Mouse (Mus musculus) Patski (cell line): ENCODE measurements at regions not wholly inside any gene's neighbourhood (a gene's known extent, or its start where the extent isn't known, plus 50 kb on each side); places are given as distances from the start of the nearest gene placed in this dataset.
A peak's percentile ranks its signal among the peaks of the same experiment; 100 is the strongest.

Experiments used
- ATAC-seq: fragments of 100-300 bp; one replicate; pipeline ENCODE4 v1.8.0; 2021
- CTCF ChIA-PET: fragments of 350-600 bp; sonication (Branson Sonifier 250); formaldehyde crosslinking; loops from one replicate; lab custom pipeline; 2022; ENCODE audit warnings: inconsistent platforms; lab: Charles Lee
- POLR2A ChIA-PET: fragments of 350-600 bp; sonication (Branson Sonifier 250); formaldehyde crosslinking; loops from one replicate; lab custom pipeline; 2022; ENCODE audit warnings: antibody characterized with exemption, inconsistent platforms; lab: Charles Lee
- DNase-seq: peaks from one replicate; pipeline ENCODE4 v3.0.0-alpha.2; 2011; ENCODE audit warnings: low read depth, low spot score
- H3K27me3 ChIP-seq: fragments of 371-371 bp; one replicate; pipeline ENCODE4 v1.5.1; 2021
- CTCF ChIP-seq: fragments of 100-300 bp; IDR thresholded peaks from one replicate; pipeline ENCODE4 v1.5.1; 2021
- in situ Hi-C: fragments of 300-500 bp; cut with MboI; formaldehyde crosslinking; loops from 3 replicates; pipeline ENCODE4 v1.11.1; 2018; ENCODE audit warnings: low pct_unique_long_range_greater_than_20kb, mixed read lengths

- H3K27me3 ChIP-seq = no peaks in the 10 kb centered on the region
- CTCF ChIA-PET = interaction anchor here (1.2 to 1.4 kb wide), 2 partner anchors 9 to 13 kb away, joined by 3 to 4 read pairs; no protein-coding TSS in a partner anchor
- DNase-seq = no peak
- no peak for TF ChIP-seq CTCF
- POLR2A ChIA-PET = no interaction called here
- no peak for ATAC-seq
- in situ Hi-C loops = no loop called here
Measured at GRCm38 (mm10) chr3:15065681-15066080, 179.6 kb downstream of the Car2 start.

DNA sequence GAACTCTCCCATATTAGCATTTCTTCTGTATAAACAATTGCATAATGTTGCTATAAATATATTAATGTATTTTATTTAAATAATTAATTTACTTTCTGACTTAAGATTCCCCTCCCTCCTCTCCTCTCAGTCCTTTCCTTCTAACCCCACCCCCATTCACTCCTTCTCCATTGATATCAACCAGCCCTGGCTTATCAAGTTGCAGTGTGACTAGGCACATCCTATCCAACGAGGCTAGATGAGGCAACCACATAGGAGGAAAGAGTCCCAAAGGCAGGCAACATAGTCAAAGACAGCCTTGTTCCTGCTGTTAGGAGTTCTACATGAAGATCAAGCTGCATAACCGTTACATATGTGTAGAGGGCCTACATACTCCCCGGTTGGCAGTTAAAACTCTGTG lies 182.2 kb downstream of the Car2 start:
- ATAC-seq (no peak), DNase-seq (no peak)
- ChIA-PET CTCF (interaction anchor here (1.2 to 1.4 kb wide), 2 partner anchors 9 to 178 kb away, joined by 3 read pairs; no protein-coding TSS in a partner anchor), POLR2A (no interaction called here)
- TF ChIP-seq CTCF = no peak
- H3K27me3 ChIP-seq = no peaks in the 10 kb centered on the region
- in situ Hi-C loops = no loop called here

- CTCF ChIA-PET = interaction anchor here (1.0 to 1.2 kb wide), 2 partner anchors 60 to 185 kb away, joined by 3 to 4 read pairs; partner anchors contain the start of gene Car2
- TF ChIP-seq CTCF = no peak
- POLR2A ChIA-PET = no interaction called here
- ATAC-seq = no peak
- DNase-seq = no peak
- no peaks in the 10 kb centered on the region for H3K27me3 ChIP-seq
- in situ Hi-C loops = no loop called here
Measured at GRCm38 (mm10) chr3:15071030-15071883, 185.2 kb downstream of the Car2 start.

- no peak for TF ChIP-seq CTCF
- CTCF ChIA-PET = interaction anchor here (1.0 kb wide), 2 partner anchors 14 to 25 kb away, joined by 3 read pairs; no protein-coding TSS in a partner anchor
- H3K27me3 ChIP-seq = no peaks in the 10 kb centered on the region
- POLR2A ChIA-PET = no interaction called here
- ATAC-seq (no peak), DNase-seq (no peak)
- in situ Hi-C loops = no loop called here
Measured at GRCm38 (mm10) chr3:15073405-15073804, 187.3 kb downstream of the Car2 start.

DNA sequence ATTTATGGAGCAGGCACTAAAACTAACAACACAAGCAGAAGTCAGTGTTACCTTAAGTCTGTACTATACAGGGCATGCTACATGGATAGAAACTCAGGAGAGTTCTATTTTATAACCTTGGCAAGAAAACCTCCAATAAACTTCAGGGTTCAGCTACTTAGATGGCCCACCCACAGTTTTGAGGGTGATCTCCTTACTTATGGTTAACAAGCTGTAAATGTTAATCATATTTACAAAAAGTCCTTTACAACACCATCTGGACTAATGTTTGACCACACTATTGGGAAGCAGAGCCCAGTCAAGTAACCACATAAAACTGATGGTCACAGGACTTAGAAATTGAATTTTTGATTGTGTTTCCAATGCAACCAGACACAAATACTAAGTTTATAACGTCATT lies 187.8 kb downstream of the Car2 start:
- no peak for ATAC-seq
- in situ Hi-C loops = no loop called here
- no peak for DNase-seq
- POLR2A ChIA-PET = no interaction called here
- CTCF ChIA-PET = interaction anchor here (1.0 kb wide), 1 partner anchor 14 kb away, joined by 3 read pairs; no protein-coding TSS in a partner anchor
- no peak for TF ChIP-seq CTCF
- H3K27me3 ChIP-seq = no peaks in the 10 kb centered on the region

GRCm38 (mm10) chr3:15074949-15075348 lies 188.9 kb downstream of the Car2 start:
- ChIA-PET POLR2A (interaction anchor here (0.6 kb wide), 1 partner anchor 71 kb away, joined by 3 read pairs; no protein-coding TSS in a partner anchor), CTCF (interaction anchor here (0.8 to 1.6 kb wide), 3 partner anchors 8 to 33 kb away, joined by 3 to 4 read pairs (median 3); no protein-coding TSS in a partner anchor)
- ATAC-seq = no peak
- in situ Hi-C loops = no loop called here
- H3K27me3 ChIP-seq = no peaks in the 10 kb centered on the region
- no peak for TF ChIP-seq CTCF
- DNase-seq = no peak

- no peaks in the 10 kb centered on the region for H3K27me3 ChIP-seq
- ChIA-PET POLR2A (no interaction called here), CTCF (interaction anchor here (0.7 to 1.6 kb wide), 6 partner anchors 199 to 217 kb away, joined by 3 to 4 read pairs (median 4); no protein-coding TSS in a partner anchor)
- TF ChIP-seq CTCF = peak; percentile 61
- in situ Hi-C loops = no loop called here
- DNase-seq (peak; percentile 9), ATAC-seq (no peak)
Measured at GRCm38 (mm10) chr3:15090124-15090523, 204.1 kb downstream of the Car2 start.

GRCm38 (mm10) chr3:15098206-15098817 lies 212.2 kb downstream of the Car2 start:
- ChIA-PET POLR2A (interaction anchor here (1.5 kb wide), 1 partner anchor 39 kb away, joined by 3 read pairs; no protein-coding TSS in a partner anchor), CTCF (interaction anchor here (0.8 to 1.8 kb wide), 6 partner anchors 9 to 86 kb away, joined by 3 to 6 read pairs (median 4); no protein-coding TSS in a partner anchor)
- no peak for TF ChIP-seq CTCF
- DNase-seq (no peak), ATAC-seq (no peak)
- H3K27me3 ChIP-seq = no peaks in the 10 kb centered on the region
- in situ Hi-C loops = no loop called here

DNA sequence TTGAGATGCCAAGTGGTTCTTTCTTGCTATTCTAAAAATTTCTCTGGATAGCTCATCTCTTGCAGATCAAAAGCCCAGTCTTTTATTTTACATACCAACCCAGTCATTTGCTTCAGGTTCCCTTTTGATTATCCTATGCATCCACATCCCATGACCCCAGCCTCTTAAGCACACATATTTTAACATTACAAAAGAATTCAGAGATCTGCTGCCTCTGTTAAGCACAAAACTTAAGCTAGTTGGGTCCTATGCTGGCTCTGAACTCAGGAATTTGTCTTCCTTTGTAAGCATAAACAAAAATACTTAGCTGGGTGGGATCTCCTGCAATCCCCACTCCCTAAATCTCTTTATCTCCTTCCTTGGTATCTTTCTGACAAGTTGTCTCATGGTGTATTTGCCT lies 212.9 kb downstream of the Car2 start:
- ChIA-PET CTCF (interaction anchor here (1.3 to 1.8 kb wide), 4 partner anchors 13 to 86 kb away, joined by 3 to 6 read pairs (median 4); no protein-coding TSS in a partner anchor), POLR2A (no interaction called here)
- ATAC-seq (no peak), DNase-seq (no peak)
- TF ChIP-seq CTCF = no peak
- in situ Hi-C loops = no loop called here
- no peaks in the 10 kb centered on the region for H3K27me3 ChIP-seq

DNA sequence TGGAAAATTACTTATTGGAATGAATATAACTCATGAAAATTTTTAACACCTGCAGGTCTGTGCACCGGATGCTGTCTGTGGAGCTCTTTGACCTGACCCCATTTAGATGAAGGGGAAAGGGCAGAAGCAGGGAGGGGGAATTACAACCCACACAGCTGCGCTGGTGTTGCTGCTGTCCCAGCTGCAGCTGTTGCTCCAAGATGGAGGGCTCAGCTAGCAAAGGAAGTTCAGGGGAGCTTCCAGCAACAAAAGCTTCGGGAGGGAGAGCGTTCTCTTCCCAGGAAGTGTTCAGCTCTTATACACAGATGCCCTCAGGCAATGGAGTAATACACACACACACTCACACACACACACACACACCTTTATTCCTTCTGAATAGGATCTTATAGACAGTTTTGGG lies 219.6 kb downstream of the Car2 start:
- TF ChIP-seq CTCF = no peak
- no peaks in the 10 kb centered on the region for H3K27me3 ChIP-seq
- ChIA-PET CTCF (interaction anchor here (1.0 to 2.7 kb wide), 3 partner anchors 9 to 56 kb away, joined by 3 to 7 read pairs (median 4); no protein-coding TSS in a partner anchor), POLR2A (no interaction called here)
- ATAC-seq (no peak), DNase-seq (no peak)
- in situ Hi-C loops = no loop called here
